Mouse (Mus musculus) layer of hippocampus, adult 18-20 months (tissue): ENCODE measurements around the gene Pdcd11. TPM values are rescaled to one million over a fixed set of nuclear protein-coding genes. Genes with fewer than 3 reads are reported as not detected.
A peak's percentile ranks its signal among the peaks of the same experiment; 100 is the strongest.

Experiments used
- DNase-seq, 2 experiments: peaks; one replicate each; pipeline ENCODE4 v3.0.0; 2022; ENCODE audit warnings: low spot score in 2 of 2
- total RNA-seq, 2 experiments: library from RNA; stranded (reverse); gene quantifications; 2 replicates each; pipeline ENCODE4 v1.2.3; 2021

Pdcd11 gene
- total RNA-seq, 2 experiments from 2014 or later, result 16.9 to 18.3 TPM

DNA sequence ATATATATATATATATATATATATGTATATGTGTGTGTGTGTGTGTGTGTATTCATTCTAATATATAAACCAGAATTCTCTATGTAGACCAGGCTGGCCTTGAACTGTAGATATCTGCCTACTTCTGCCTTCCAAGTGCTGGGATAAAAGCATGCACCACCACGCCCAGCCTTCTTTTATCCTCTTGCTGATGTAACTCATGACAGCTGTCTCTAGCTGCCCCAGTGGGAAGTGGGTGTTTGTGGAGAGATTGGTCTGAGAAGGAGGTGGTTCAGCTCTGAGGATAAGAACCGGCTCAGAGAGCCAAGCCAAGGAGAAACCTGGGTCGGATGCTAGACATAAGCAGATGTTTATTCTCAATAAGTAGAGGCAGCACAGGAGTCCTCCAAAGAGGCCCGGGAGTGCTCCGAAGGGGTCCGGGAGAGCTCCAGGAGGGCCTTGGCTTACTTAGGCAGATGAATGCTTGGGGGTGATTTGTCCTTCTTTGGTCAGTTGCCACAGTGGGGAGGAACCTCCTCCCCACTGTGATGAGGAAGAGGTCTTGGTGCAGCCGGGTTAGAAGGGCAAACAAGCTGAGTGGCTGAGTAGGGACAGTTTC is 77.1 kb downstream of the Pdcd11 start:
- no peak for DNase-seq

DNA sequence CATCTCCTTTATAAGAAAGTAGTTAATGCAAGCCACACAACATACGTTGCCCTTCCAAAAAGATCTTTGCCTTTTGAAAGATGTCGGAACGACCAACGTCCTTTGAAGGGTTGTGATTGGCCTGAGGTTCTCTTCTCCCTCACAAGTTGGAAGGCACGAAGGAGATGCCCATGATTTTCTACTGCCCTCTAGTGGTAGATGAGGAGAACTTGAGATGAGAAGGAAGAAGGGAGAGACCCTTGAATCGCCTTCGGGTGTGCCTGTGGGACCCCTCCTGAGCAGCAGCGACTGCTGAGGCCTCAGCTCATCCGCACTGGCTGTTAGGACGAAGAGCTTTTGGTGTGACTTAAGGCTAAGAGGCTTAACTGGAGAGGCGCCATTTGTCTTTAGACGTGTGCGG is 77.7 kb downstream of the Pdcd11 start:
- peak in 1 of 2 experiments; percentile 57 for DNase-seq

DNA sequence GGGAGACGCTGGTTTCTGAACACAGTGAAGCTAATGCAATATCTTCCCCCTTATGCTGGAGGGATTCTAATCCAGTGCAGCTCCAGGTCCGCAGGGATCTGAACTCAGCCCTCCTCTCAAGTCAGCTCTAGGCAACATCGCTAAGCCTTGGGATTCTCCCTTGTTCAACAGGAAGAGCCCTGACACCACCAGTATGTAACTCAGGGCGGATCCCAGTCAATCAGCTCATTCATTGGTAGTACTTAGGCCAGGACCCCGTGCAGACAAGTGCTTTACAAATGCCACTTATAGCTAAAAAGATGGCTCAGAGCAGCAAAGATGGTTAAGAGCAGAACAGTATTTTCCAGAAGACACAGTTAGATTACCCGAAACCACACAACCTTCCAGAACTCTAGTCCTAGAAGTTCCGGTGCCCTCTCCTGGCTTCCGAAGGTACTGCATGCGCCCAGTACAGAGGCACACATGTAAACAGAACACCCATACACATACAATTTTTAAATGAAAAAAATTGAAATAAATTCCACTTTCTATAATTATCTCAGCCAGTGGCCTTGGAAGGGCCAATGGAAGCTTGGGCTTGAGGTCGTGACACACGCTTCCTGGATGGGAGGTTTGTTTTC is 78.3 kb downstream of the Pdcd11 start:
- DNase-seq, result peak; percentile 80 to 95

DNA sequence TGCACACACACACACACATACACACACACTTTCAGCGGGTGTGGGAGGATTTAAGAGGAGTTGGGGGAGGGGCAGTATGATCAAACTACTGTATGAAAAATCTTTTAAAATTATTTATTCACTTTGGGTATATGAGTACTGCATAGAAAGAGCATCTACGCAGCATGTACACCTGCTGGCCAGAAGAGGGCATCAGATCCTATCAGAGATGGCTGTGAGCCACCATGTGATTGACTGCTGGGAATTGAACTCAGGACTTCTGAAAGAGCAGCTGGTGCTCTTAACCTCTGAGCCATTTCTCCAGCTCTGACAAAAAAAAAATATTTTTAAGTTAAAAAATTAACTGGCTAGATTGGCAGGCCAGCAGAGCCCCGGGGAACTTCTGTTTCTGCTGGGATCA is 83.9 kb downstream of the Pdcd11 start:
- DNase-seq, result no peak

DNA sequence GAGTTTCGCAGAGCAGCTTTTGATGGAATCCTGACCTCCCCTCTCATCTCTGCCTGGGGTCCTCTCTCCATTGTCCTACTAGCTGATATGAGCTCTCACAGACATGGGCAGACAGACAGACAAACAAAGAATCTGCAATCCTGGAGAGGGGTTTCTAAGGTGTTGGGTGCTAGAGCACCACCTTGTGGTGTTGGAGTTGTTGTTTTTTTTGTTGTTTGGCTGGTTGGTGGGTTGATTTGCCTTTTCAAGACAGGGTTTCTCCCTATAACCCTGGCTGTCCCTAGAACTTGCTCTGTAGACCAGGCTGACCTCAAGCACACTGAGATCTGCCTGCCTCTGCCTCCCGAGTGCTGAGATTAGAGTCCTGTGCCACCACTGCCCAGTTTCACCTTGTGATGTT is 84.9 kb downstream of the Pdcd11 start:
- DNase-seq, result no peak

DNA sequence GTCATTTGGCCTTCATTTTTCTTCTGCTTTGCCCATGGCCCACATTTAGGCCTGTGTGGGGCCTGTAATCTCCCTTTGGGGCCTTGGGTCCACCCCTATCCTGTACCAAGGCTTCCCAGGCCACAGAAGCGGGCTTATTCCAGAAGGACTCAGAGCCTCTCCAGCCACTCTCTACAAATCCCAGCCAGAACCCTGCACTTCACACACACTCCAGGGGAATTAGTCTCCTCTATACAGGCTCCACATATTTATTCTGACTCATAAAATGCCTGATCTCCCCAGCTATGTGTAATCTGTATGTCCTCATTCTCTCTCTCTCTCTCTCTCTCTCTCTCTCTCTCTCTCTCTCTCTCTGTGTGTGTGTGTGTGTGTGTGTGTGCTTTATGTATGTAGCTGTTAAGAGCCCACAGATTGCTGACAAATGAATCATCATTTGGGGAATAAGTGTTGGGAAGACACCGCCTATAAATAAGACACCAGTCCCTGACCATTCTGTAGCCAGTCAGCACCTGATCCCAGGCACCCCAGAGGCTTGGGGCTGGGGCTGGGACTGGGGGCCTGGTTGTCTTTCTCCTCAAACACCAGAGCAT is 86.4 kb downstream of the Pdcd11 start:
- no peak for DNase-seq

DNA sequence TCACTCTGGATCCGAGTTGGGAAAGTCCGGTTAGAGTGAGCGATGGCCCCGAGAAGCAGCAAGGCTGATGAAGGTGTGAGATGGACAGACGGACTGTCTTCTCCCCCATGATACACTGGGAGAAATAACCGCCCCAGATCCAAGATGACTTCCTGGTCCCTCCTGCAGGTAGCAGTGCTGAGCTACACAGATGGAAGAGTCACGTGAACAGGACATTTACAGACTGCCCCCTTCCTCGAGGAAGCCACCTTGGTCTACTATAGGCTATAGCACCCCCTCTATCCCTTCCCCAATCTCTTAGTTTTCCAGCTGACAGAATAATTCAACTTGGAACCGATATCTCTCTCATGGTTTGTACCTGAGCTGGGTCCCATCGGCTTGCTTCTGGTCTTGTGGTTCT is 87.4 kb downstream of the Pdcd11 start:
- peak in 1 of 2 experiments; percentile 54 for DNase-seq

DNA sequence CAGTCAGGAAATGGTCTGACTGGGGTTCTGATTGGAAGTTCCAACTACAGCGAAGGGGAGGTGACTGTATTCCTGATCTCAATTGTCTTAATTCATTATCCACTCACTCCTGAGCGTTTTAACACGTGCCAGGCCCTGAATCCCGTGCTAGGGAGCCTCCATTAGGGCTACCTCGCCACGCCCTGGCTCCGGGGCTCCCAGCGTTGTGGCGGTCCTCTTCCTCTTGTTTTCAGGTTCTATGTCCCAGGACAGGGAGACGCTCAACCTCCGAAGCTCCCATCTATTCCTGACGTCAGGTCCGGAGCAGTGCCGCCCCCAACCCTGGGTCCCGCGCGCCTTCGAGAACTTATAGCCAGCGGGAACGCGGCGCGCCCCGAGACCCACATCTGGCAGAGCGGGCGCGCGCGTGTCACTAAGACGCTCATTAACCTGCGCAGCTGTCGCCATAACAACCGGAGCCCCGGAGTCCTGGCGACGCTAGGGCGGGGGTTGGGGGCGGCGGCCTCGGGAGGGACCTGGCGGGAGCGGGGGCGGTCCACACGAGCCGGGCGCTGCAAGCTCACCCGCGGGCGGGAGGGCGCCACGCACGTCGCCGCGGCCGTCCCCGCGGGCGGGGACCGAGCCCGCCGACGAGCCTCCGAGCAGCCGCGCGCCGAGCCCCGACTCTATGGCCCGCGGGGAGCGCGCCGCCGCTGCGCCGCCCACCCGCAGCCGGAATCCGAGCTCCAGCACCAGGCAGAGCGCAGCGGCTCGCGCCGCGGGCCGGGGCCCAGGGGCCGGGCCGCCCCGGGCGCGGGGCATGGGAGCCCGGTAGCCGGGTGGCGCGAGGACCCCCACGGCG is 88.1 kb downstream of the Pdcd11 start, which contains the start of gene Neurl1a:
TSS of gene Neurl1a (plus strand) at position 390 of the 841 bp plus-strand sequence.
- peak in 1 of 2 experiments; percentile 69 for DNase-seq

DNA sequence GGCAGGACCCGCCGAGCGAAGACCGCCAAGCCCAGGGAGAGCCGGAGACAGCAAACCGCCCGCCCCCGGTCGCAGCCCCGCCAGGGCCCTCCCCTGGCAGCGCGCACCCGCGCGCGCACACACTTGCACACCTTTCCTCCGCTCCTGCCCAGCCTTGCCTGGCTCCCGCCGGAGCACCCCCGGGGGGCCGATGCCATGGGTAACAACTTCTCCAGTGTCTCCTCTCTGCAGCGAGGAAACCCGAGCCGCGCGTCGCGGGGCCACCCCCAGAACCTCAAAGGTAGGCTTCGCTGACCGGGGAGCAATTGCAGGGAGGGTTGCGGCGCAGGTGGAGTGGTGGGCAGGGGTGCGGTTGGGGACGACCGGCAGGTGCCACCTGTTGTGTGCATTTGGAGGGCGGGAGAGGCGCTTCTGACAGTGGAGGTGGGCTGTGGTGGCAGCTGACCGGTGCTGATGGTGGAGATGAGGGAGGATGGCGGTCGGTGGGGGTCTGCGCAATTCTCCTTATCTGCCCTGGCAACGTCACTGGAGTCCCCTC is 88.8 kb downstream of the Pdcd11 start:
- DNase-seq, result peak in 1 of 2 experiments; percentile 56

DNA sequence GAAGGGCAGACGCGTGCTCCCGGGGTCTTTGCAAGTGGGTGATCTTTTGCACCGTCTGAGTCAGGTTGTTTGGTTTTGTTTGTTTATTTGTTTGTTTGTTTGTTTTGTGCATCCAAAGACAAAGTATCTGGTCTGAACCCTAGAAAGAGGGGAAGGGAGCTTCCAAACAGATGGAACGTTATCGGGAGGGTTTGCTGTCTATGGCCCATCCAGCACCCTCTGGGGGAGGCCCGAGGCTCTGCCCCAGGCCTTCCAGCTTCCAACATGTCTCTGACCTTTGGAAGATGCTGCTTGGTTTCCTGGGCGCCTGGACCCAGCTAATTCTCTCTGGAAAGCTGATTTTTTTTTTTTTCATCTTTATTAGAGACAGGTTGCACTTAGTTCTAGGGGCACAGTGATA is 89.4 kb downstream of the Pdcd11 start:
- DNase-seq, result no peak

Other genes starting within 250 kb of the Pdcd11 start
- gene Ina, start 76.1 kb upstream of the Pdcd11 start, total RNA-seq, result 100 to 1,000 TPM; 183 to 187 TPM
- 10 to 100 TPM; 75.5 to 78.5 TPM for gene Nt5c2, start 75.6 kb upstream of the Pdcd11 start, total RNA-seq
- 10 to 100 TPM; 19.8 to 20.8 TPM for gene Pcgf6, start 39.9 kb upstream of the Pdcd11 start, total RNA-seq
- gene Taf5, start 23.0 kb upstream of the Pdcd11 start, total RNA-seq, result 1 to 10 TPM; 6.9 to 7.0 TPM
- gene Usmg5, start 121 bp upstream of the Pdcd11 start, total RNA-seq, result 100 to 1,000 TPM; 748 to 765 TPM
- gene Calhm2, start 47.5 kb downstream of the Pdcd11 start, total RNA-seq, result 1 to 10 TPM; 5.4 to 6.3 TPM
- gene Calhm1, start 53.5 kb downstream of the Pdcd11 start, total RNA-seq, result not detected
- not detected for gene Calhm3, start 67.0 kb downstream of the Pdcd11 start, total RNA-seq
- 100 to 1,000 TPM; 194 to 204 TPM for gene Neurl1a, start 88.1 kb downstream of the Pdcd11 start, total RNA-seq